Mouse (Mus musculus) inflammation-experienced regulatory T-cells, adult 16 weeks (primary cell): ENCODE measurements around the gene Tor2a. TPM values are rescaled to one million over a fixed set of nuclear protein-coding genes. Genes with fewer than 3 reads are reported as not detected.

ENCODE experiments used
- polyA plus RNA-seq: library from polyadenylated mRNA; unstranded; fragments of 100-300 nt; shearing (Covaris generic); gene quantifications from one replicate; pipeline ENCODE4 v1.2.1, GENCODE M21; 2017

Gene Tor2a
- 85.3 TPM for polyA plus RNA-seq

GRCm38 (mm10) chr2:32757056-32757845 is at the start of gene Tor2a:
TSS of gene Tor2a (plus strand) at chr2:32757234.

DNA sequence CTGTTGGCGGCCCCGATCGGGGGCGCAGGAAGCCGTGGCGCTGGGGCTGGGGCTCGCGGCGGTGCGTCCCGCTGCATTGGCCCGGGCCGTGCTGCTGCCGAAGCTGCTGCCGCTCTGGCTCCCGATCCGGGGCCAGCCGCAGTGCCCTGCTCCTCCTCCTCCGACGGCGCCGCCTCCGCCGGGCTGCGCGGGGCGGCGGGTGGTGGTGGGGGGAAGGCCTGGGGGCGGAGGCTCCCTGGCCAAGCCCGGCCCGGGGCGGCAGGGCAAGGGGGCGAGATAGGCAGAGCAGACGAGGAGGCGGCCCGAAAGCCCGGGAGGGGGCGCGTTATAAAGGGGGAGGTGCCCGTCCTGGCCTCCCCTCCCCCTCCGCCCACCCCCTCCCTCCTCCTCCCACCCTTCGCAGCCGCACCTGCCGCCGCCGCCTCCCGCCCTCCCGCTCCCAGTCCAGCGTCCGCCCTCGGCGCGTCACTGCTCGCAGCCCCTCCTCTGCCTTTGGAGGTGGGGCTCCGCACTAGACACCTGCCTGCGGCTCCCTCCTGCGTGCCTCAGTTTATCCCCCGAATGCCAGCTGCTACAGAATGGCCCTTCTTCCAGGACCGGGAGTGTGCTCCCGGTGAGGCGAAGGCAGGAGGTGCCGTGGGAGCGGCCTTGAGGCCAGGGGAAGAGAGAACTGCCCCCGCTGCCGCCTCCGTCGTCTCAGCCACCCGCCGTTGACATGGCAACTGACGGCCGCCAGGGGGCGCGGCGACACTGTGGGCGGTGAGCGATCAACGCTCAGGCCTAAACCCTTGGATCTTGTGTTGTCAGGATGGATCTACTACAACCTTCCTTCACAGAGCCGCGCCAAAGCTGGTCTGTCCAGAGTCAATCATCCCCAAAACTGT is 43.9 kb upstream of the Tor2a start, which contains the start of gene Cdk9:
Gene Cdk9 (minus strand): TSS at position 143 of the 884 bp plus-strand sequence.

GRCm38 (mm10) chr2:32720681-32721229 is 36.3 kb upstream of the Tor2a start, which contains the start of gene Sh2d3c:
TSS of gene Sh2d3c (plus strand) at chr2:32721055.

GRCm38 (mm10) chr2:32740916-32741272 is 16.1 kb upstream of the Tor2a start, which contains the start of gene 6330409D20Rik:
TSS of gene 6330409D20Rik (minus strand) at chr2:32741016.

DNA sequence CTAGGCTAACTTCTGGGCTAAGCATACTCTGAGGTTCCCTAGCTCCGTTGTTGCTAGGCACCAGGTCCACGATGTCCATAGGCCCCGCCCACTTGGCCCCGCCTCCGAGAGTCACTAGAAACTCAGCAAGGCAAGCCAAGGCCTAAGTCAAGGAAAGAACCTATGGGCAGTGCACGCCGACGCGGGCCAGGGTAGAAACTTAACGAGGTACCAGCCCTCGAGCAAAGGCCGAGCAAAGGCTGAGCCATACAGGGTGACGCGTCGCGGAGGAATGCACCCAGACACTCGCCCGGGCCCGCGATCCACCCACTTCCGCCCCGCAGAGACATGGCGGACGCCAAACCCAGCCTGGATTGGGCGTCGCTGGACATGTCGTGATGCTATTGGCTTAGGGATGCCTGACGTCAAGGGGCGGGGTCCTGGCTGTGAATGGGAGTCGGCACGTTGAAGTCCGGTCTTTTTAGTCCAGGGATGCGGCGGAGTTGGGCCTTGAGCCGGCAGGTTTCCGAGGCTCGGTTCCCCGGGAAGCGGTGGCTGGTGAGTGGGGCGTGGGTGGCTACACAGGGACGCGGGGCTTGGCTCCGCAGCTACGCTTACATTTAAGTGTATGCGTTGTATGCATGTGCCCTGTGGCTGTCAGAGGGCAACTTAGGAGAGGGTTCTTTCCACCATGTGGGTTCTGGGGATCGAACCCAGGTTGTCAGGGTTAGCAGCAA is 18.5 kb downstream of the Tor2a start, which contains the start of the genes Ttc16 and Ptrh1:
Gene Ttc16 (minus strand): TSS at position 275 of the 716 bp plus-strand sequence.
Gene Ptrh1 (plus strand): TSS at position 428 of the 716 bp plus-strand sequence.

DNA sequence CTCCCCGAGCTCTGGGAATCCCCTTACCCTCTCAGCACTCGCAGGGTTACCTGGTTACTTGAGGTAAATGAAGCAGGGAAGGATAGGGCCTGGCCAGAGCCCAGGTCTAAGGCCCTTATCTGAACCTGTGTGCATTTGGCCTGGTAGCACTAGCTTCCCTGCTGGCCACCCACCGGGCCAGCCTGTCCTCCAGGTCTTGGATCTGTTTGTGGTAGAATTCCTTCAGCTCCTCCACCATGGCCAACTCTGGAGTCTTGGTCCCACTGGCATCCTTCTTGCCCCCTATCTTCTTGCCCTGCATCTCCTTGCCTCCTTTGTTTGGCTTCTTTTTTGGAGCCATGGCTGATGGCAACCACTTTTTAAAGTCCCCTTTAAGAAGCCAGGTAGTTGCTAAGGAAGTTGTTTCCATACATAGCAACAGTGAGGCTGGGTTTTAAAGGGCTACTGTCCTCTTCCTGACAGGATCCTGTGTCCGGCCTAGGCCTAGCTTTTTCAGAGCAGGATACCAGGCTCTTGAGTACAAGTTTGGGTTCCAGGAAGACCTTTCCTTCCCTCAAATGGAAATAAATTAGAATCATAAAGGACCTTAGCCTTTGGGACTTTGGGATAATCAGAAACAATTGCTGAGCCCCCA is 27.1 kb downstream of the Tor2a start, which contains the start of gene Cfap157:
Gene Cfap157 (minus strand): TSS at position 381 of the 634 bp plus-strand sequence.

Other genes starting within 250 kb of the Tor2a start
- 72.8 TPM for gene Fam102a, start 221.9 kb upstream of the Tor2a start, polyA plus RNA-seq
- gene Dpm2, start 186.4 kb upstream of the Tor2a start, polyA plus RNA-seq: 148 TPM
- not detected for gene Pip5kl1, start 182.4 kb upstream of the Tor2a start, polyA plus RNA-seq
- gene 9430097D07Rik, start 181.6 kb upstream of the Tor2a start, polyA plus RNA-seq: not detected
- 62.6 TPM for gene St6galnac4, start 170.1 kb upstream of the Tor2a start, polyA plus RNA-seq
- 6.3 TPM for gene St6galnac6, start 157.5 kb upstream of the Tor2a start, polyA plus RNA-seq
- not detected for gene Ak1, start 135.5 kb upstream of the Tor2a start, polyA plus RNA-seq
- 0.41 TPM for gene Eng, start 110.6 kb upstream of the Tor2a start, polyA plus RNA-seq
- 24.0 TPM for gene Fpgs, start 53.1 kb upstream of the Tor2a start, polyA plus RNA-seq
- gene Cdk9, start 44.2 kb upstream of the Tor2a start, polyA plus RNA-seq: 45.1 TPM
- 135 TPM for gene Sh2d3c, start 36.2 kb upstream of the Tor2a start, polyA plus RNA-seq
- gene 6330409D20Rik, start 16.2 kb upstream of the Tor2a start, polyA plus RNA-seq: 1.0 TPM
- 1.7 TPM for gene Ttc16, start 18.4 kb downstream of the Tor2a start, polyA plus RNA-seq
- 6.9 TPM for gene Ptrh1, start 18.6 kb downstream of the Tor2a start, polyA plus RNA-seq
- gene Cfap157, start 27.2 kb downstream of the Tor2a start, polyA plus RNA-seq: not detected
- gene Stxbp1, start 90.0 kb downstream of the Tor2a start, polyA plus RNA-seq: 6.1 TPM
- gene Fam129b, start 118.9 kb downstream of the Tor2a start, polyA plus RNA-seq: 1.3 TPM
- 37.4 TPM for gene Rpl12, start 204.3 kb downstream of the Tor2a start, polyA plus RNA-seq
- 9.8 TPM for gene Lrsam1, start 204.4 kb downstream of the Tor2a start, polyA plus RNA-seq
- gene Slc2a8, start 224.8 kb downstream of the Tor2a start, polyA plus RNA-seq: 10.6 TPM